Mouse (Mus musculus) embryonic fibroblast, embryonic 13.5 days (primary cell): ENCODE results near the gene Bbs9. TPM values are rescaled to one million over a fixed set of nuclear protein-coding genes. Genes with fewer than 3 reads are reported as not detected.
"Not testable (repeated sequence)": the region's sequence is repeated elsewhere in the genome, so short reads cannot be mapped to it uniquely, and the experiment has no call there.

ENCODE experiments used
- H3K27ac ChIP-seq: 2 replicates; pipeline ENCODE4 v1.5.1; 2012; ENCODE audit warnings: low read length, control low read depth, inconsistent platforms; ENCODE audit not compliant: insufficient read depth
- H3K4me1 ChIP-seq: 2 replicates; pipeline ENCODE4 v1.6.1; 2011; ENCODE audit warnings: low read length; ENCODE audit not compliant: control insufficient read depth, insufficient read depth
- H3K4me3 ChIP-seq: 2 replicates; pipeline ENCODE4 v1.5.1; 2011; ENCODE audit warnings: mild to moderate bottlenecking, control low read depth, low read length; ENCODE audit not compliant: insufficient read depth
- CTCF ChIP-seq: IDR thresholded peaks from 2 replicates; pipeline ENCODE4 v1.5.1; 2011; ENCODE audit warnings: mild to moderate bottlenecking, control low read depth, low read length, moderate library complexity, borderline replicate concordance; ENCODE audit not compliant: insufficient read depth
- POLR2A ChIP-seq: IDR thresholded peaks from 2 replicates; pipeline ENCODE4 v1.6.1; 2011; ENCODE audit warnings: low read depth, mild to moderate bottlenecking, control low read depth, low read length, moderate library complexity
- polyA plus RNA-seq: library from polyadenylated mRNA; stranded (reverse); fragments of >200 nt; gene quantifications from 2 replicates; pipeline ENCODE4 v1.2.4, GENCODE M21; 2011; ENCODE audit warnings: low read depth; ENCODE audit not compliant: missing spikeins, insufficient read length

Bbs9 gene
- polyA plus RNA-seq, 1 experiment, result 8.8 TPM

DNA sequence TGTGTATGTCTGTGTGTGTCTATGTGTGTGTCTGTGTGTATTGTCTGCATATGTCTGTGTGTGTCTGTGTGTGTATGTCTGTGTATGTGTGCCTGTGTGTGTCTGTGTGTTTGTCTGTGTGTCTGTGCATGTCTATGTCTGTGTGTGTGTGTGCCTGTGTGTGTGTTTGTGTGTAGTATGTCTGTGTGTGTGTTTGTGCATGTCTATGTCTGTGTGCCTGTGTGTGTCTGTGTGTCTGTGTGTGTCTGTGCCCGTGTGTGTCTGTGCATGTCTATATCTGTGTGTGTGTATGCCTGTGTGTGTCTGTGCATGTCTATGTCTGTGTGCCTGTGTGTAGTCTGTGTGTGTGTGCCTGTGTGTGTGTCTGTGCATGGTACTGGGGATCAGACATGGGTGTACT, 30.4 kb upstream of the Bbs9 start:
- TF ChIP-seq POLR2A (no peak), CTCF (no peak)
- Histone ChIP-seq H3K27ac (no peak overlapping the region), H3K4me1 (no peaks in the 10 kb centered on the region), H3K4me3 (no peak overlapping the region)

DNA sequence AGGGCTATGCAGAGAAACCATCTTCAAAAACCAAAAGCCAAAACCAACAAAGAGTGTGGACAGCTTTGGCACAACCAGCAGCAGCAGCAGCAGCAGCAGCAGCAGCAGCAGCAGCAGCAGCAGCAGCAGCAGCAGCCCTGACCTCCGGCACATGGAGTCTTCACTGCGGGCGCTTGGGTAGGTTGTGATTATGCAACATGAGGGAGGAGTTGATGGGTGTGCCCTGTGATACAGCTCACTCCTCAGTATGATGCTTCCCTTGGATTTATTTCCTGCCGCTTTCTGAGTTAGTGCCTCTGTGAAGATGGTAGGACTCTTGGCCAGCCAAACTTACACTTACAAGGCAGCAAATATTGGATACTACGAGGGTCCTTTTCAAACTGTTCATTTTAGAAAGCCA, 28.3 kb upstream of the Bbs9 start:
- no peak overlapping the region for H3K27ac ChIP-seq
- TF ChIP-seq POLR2A (no peak), CTCF (no peak)

DNA sequence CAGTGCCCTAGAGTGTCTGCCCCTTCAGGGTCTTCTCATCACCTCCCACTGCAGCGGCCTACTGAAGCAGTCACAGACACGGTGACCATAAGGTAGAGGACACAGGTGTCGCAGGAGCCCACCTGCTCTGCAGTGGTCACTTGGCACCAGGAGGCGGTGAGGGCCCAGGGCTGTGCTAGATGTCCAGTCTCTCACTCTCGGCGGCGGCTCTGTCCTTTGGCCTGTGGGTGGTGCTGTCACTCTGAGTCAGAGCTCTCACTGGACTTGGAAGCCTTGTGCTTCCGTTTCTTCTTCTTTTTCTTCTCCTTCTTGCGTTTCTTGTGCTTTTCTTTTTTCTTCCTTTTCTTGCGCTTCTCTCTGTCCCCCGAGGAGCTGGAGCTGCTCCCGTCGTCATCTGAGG, 27.1 kb upstream of the Bbs9 start:
- Histone ChIP-seq H3K4me3 (no peak overlapping the region), H3K4me1 (no peaks in the 10 kb centered on the region), H3K27ac (no peak overlapping the region)
- TF ChIP-seq CTCF (no peak), POLR2A (no peak)

More for the DNA sequence above, 28.3 kb upstream of the Bbs9 start:
- Histone ChIP-seq H3K4me1 (no peaks in the 10 kb centered on the region), H3K4me3 (no peak overlapping the region)

DNA sequence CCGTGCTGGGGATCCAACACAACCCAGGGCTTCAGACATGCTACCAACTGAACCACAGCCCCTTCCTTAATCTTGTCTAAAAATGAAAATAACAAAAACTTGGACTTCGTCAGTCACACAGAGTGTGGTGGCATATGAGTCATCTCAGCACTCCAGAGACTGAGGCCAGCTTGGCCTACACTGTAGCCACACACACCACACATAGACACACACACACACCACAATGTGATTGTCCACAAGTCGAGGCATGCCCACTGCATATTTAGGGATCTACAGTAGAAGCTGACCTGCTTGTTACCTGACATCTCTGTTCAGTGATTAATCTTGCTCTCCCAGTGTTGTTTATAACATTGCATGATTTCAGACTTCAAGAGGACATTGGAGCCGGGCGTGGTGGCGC, 26.3 kb upstream of the Bbs9 start:
- no peak for TF ChIP-seq POLR2A
- TF ChIP-seq CTCF, result no peak
- Histone ChIP-seq H3K4me3 (no peak overlapping the region), H3K4me1 (no peaks in the 10 kb centered on the region), H3K27ac (no peak overlapping the region)

DNA sequence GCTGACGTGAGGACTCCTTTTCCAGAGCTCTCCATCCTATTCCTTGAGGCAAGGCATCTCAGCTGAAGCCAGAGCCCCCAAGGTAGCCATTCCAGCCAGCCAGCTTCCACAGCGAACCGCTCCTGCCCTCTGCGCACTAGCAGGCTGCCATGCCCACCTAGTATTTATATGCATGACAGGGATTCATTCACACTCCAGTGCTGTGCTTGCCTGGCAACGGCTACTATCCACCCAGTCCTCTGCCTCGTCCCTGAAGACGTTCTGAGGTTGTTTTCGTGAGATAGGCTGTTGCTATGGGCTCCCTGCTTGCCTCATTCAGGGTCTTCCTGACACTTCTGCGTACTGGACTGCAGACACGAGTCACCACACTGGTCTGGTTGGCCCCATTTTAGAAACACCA, 22.8 kb upstream of the Bbs9 start:
- Histone ChIP-seq H3K4me1 (no peaks in the 10 kb centered on the region), H3K27ac (no peak overlapping the region), H3K4me3 (no peak overlapping the region)
- TF ChIP-seq CTCF, result no peak
- no peak for TF ChIP-seq POLR2A

DNA sequence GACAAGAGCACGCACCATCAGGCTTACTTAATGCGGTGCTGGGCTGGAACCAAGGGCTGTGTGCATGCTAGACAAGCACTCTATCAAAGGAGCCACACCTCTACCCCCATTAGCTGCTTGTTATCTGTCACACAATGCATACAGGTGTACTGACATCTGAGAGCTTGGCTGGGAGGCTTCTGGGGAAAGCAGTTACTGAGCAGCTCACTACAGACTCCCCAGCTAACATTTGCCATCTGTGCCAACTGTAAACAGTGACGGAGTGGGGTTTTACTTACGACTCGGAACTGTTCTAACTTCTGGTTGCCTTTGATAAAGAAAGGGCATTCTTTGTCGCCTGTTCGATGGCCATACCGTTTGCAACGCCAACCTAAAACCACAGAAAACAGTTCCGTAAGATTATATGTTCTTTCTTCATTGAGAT, 22.0 kb upstream of the Bbs9 start:
- no peak for TF ChIP-seq CTCF
- no peak for TF ChIP-seq POLR2A
- no peaks in the 10 kb centered on the region for H3K4me1 ChIP-seq

DNA sequence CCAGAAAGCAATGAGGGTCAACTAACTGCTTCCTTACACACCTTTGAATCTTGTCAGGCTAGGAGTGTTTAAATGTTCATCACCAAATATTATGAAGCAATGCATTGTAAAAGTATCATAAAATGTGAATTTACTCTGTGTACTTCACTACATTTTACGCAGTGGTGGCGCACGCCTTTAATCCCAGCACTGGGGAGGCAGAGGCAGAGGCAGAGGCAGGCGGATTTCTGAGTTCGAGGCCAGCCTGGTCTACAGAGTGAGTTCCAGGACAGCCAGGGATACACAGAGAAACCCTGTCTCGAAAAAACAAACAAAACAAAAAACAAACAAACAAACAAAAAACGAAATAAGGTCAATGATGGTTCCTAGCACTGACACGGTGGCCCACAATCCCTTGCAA, 21.5 kb upstream of the Bbs9 start, which contains the start of gene Gm17545:
Gene Gm17545, plus strand, starts transcription at position 301 of the 400 bp plus-strand sequence.
- not testable (repeated sequence) for H3K27ac ChIP-seq, H3K4me3 ChIP-seq, H3K4me1 ChIP-seq

More for the DNA sequence above, 22.0 kb upstream of the Bbs9 start:
- no peak overlapping the region for H3K27ac ChIP-seq
- H3K4me3 ChIP-seq, result no peak overlapping the region

DNA sequence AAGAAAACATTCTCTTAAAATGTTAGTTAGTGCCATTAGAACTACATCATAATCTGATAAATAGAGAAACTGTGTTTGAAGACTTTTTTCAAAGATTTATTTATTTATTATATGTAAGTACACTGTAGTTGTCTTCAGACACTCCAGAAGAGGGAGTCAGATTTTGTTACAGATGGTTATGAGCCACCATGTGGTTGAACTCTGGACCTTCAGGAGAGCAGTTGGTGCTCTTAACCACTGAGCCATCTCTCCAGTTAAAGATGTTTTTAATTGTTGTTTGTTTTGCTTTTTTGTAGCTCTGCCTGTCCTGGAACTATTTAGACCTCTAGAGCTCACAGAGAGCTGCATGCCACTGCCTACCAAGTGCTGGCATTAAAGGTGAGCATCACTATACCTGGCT, 20.5 kb upstream of the Bbs9 start:
- H3K4me3 ChIP-seq, result no peak overlapping the region
- H3K27ac ChIP-seq, result no peak overlapping the region
- no peaks in the 10 kb centered on the region for H3K4me1 ChIP-seq
- no peak for TF ChIP-seq CTCF
- TF ChIP-seq POLR2A, result no peak

DNA sequence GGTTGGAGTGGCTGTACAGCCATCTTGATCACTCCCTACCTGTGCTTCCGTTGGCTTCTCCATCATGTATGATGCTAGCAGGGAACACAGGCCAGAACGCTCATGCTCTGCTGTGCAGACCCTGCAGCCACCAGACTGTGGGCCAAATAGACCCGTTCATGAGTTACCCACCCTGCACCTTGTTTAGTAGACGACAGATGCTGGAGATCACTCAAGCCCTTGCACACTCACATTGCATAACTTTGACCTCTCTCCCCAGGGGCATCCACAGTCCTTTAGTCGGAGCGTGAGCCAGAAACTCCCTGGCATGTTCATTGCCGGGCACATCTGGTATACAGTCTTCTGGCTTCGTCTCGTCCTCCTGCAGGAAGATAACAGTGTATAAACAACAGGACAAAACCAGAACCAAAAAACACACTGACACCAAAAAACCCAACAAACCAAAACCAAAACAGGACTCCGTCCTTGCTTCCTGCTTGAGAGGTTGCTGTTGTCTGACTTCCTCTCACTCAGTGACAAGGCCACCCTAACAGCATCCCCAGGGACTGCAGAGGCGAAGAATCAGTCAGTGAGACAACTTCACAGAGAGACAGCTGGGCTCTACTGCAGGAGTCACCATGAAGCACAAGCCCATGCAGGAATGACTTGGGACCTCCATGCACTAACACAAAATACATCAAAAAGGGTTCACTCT, 18.2 kb upstream of the Bbs9 start:
- no peak overlapping the region for H3K4me3 ChIP-seq
- no peaks in the 10 kb centered on the region for H3K4me1 ChIP-seq
- H3K27ac ChIP-seq, result no peak overlapping the region
- TF ChIP-seq CTCF (no peak), POLR2A (no peak)

DNA sequence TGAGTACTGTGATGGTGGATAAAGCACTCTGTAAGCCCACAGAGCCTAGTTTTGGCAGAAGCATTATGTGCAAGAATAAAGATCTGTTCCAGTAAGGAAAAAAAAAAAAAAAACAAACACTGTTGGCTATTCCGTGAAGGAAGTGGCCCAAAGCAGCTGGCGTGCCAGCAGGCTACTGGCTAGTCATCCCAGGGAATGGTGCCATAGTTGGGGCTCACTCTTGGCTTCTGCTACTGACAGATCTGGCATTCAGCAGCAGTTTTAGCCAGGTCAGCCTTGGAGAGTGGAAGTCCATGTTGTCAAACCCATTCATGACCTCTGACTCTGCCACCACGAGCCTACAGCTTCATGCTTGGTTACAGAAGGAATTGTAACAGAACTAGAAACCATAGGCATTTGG, 13.6 kb upstream of the Bbs9 start:
- Histone ChIP-seq H3K4me1 (no peaks in the 10 kb centered on the region), H3K27ac (no peak overlapping the region), H3K4me3 (no peak overlapping the region)
- TF ChIP-seq CTCF (no peak), POLR2A (no peak)

DNA sequence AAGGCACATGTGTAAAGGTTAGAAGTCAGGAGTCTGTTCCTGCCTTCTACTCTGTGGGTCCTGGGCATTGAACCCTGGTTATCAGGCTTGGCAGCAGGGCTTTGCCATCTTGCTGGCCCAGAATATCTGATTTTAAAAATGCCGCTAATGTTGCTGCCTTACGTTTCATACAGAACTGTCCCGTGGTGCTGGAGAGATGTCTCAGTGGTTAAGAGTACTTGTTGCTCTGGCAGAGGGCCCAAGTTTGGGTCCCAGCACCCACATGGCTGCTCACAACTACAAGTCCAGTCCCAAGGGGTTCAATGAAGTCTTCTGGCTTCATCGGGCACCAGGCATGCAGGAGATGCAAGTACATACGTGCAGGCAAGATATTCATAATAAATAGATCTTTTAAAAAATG, 9.3 kb upstream of the Bbs9 start:
- TF ChIP-seq CTCF, result no peak
- TF ChIP-seq POLR2A, result no peak
- Histone ChIP-seq H3K4me1 (no peaks in the 10 kb centered on the region), H3K4me3 (no peak overlapping the region), H3K27ac (no peak overlapping the region)
